Mouse (Mus musculus) embryonic facial prominence, embryonic 13.5 days (tissue): ENCODE data around the gene Znhit3. TPM values are rescaled to one million over a fixed set of nuclear protein-coding genes. Genes with fewer than 3 reads are reported as not detected.
A peak's percentile ranks its signal among the peaks of the same experiment; 100 is the strongest.

Source experiments
- ATAC-seq: fragments of 200-750 bp; cut with Nextera tagmentation; 2 replicates; pipeline ENCODE4 v1.8.0; 2017; ENCODE audit warnings: low read depth; ENCODE audit not compliant: insufficient number of reproducible peaks, insufficient read depth, low FRiP score, low TSS enrichment
- H3K27ac ChIP-seq: fragments of 300-500 bp; sonication (generic); 2 replicates; pipeline ENCODE4 v1.5.1; 2015; ENCODE audit warnings: moderate library complexity, mild to moderate bottlenecking, inconsistent platforms
- H3K27me3 ChIP-seq: fragments of 300-500 bp; sonication (generic); 2 replicates; pipeline ENCODE4 v1.6.1; 2015; ENCODE audit warnings: mild to moderate bottlenecking, inconsistent platforms
- H3K36me3 ChIP-seq: fragments of 300-500 bp; sonication (generic); 2 replicates; pipeline ENCODE4 v1.6.1; 2015; ENCODE audit warnings: mild to moderate bottlenecking, inconsistent platforms
- H3K4me1 ChIP-seq: fragments of 300-500 bp; sonication (generic); 2 replicates; pipeline ENCODE4 v1.6.1; 2015; ENCODE audit warnings: inconsistent platforms
- H3K4me2 ChIP-seq: fragments of 300-500 bp; sonication (generic); 2 replicates; pipeline ENCODE4 v1.6.1; 2015; ENCODE audit warnings: moderate library complexity, mild to moderate bottlenecking, inconsistent platforms
- H3K4me3 ChIP-seq: fragments of 300-500 bp; sonication (generic); 2 replicates; pipeline ENCODE4 v1.5.1; 2015; ENCODE audit warnings: mild to moderate bottlenecking, inconsistent platforms
- H3K9ac ChIP-seq: fragments of 300-500 bp; sonication (generic); 2 replicates; pipeline ENCODE4 v1.6.1; 2015; ENCODE audit warnings: mild to moderate bottlenecking, inconsistent platforms
- H3K9me3 ChIP-seq: fragments of 300-500 bp; sonication (generic); 2 replicates; pipeline ENCODE4 v1.6.1; 2016; ENCODE audit warnings: inconsistent platforms
- WGBS: fragments of 180-500 bp; shearing (Covaris S2); methylation state at CpG from one replicate; pipeline ENCODE4 v1.1.7; 2015; ENCODE audit warnings: mixed read lengths; 5-methylcytosine and 5-hydroxymethylcytosine counted together
- polyA plus RNA-seq: library from polyadenylated mRNA; unstranded; fragments of >200 nt; fragmentation: Nextera tagmentation; extraction: Ambion mirVana; gene quantifications from 2 replicates; pipeline ENCODE4 v1.2.1, GENCODE M21; 2015

Znhit3 gene
- polyA plus RNA-seq, 1 experiment from 2014 or later, result 69.0 TPM

DNA sequence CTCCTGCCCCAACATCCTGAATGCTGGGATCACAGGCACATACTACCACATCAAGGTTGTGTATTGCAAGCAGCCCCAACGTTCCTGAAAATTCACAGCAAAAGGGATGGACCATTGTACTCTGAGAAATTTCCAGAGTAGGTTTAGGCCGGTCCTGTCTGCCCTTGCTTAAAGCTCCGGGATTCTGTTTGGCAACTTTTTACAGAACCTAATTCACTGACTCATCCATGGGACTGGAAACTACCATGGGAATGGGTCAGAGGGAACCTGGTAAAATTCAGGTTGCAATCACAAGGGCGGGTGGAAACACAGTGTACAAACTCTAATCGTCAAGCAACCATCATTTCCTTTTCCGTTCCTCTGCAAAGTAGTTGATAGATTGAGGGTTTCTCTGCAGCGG, 3.8 kb upstream of the Znhit3 start:
- H3K27me3 ChIP-seq, result no peaks in the 10 kb centered on the region
- ATAC-seq, result no peak
- peaks cover 17% of the 10 kb centered on the region for H3K4me1 ChIP-seq
- H3K9me3 ChIP-seq, result no peaks in the 10 kb centered on the region
- H3K4me2 ChIP-seq, result no peak overlapping the region
- no peak overlapping the region for H3K9ac ChIP-seq
- no peaks in the 10 kb centered on the region for H3K36me3 ChIP-seq
- no peak overlapping the region for H3K4me3 ChIP-seq
- H3K27ac ChIP-seq, result no peak overlapping the region
- 76% methylated on average over 7 of the region's 7 CpGs for WGBS

DNA sequence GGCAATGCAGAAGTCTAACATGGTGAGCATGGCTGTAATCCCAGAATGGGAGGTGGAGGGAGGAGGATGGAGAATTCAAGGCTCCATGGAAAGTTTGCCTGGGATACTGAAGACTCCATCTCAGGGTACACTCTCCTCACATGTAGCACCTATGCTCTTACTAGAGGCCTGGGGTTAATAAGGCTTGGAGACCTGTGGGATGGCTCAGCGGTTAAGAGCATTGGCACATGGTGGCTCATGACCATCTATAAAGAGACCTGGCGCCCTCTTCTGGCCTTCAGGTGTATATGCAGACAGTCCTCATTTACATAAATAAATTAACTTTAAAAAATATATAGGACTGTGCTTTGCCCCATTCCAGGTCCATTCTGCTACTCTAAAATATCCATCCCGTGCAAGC, 3.1 kb upstream of the Znhit3 start:
- ATAC-seq, result no peak
- no peak overlapping the region for H3K9ac ChIP-seq
- no peak overlapping the region for H3K4me3 ChIP-seq
- no peak overlapping the region for H3K4me2 ChIP-seq
- no peaks in the 10 kb centered on the region for H3K9me3 ChIP-seq
- 34% methylated on average over 3 of the region's 3 CpGs for WGBS
- peaks cover 4% of the 10 kb centered on the region; the same call in 1 of the 2 replicates for H3K36me3 ChIP-seq
- H3K4me1 ChIP-seq, result peaks cover 24% of the 10 kb centered on the region
- no peaks in the 10 kb centered on the region for H3K27me3 ChIP-seq
- H3K27ac ChIP-seq, result no peak overlapping the region

DNA sequence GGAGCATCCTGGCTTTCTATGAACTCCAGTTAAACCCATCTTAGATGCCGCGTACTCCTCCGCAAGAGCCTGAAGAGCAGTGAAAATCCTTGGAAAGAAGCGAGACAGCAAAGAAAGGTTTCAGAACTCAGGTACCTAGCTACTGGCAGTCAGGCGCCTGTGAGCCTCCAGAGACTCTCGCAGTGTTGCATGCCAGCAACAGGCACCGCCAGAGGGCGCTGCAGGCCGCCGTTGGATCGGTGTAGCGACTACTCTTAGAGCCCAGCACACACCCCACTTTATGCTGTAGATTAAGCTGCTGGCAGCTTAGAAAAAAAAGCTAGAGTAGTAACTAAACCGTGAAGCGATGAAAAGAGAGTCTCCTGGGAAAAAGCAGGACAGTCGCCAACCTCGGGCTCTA, 2.3 kb upstream of the Znhit3 start:
- WGBS, result 4% methylated on average over 16 of the region's 16 CpGs

DNA sequence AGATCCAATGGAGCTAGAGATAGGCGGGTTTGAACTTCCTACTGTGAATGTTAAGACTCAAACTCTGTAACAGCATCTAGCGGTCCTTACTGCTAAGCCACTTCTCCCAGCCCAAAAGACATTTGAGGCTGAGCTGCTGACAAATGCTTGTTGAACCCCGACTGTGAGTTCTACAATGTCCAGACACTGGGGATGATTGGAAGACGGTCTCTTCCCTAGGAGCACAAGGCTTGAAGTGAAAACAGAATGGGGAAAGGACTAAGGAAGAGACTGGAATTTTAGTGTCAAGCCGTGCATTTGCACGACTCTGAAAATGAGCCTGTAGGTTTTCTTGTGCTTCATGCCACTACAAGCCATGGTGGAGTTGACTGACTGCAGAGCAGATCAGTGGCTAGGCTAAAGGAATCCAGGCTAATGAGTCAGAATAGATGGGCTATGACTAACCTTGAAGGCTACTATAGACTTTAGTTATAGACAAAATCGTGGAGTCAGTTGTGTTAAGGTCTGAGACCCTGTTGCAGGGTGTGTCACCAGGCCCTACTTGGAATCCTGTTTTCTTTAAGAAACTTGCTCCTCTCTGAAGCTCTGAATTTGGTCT, 636 bp upstream of the Znhit3 start:
- H3K27ac ChIP-seq, result no peak overlapping the region
- peaks cover 25% of the 10 kb centered on the region for H3K36me3 ChIP-seq
- H3K27me3 ChIP-seq, result no peaks in the 10 kb centered on the region
- no peak for ATAC-seq
- WGBS, result 60% methylated on average over 7 of the region's 7 CpGs
- no peaks in the 10 kb centered on the region for H3K9me3 ChIP-seq
- H3K4me2 ChIP-seq, result peak overlapping the region; percentile 77
- peak overlapping the region; percentile 70 for H3K4me3 ChIP-seq
- peaks cover 26% of the 10 kb centered on the region for H3K4me1 ChIP-seq
- peak overlapping the region; percentile 84 for H3K9ac ChIP-seq

More for the DNA sequence above, 2.3 kb upstream of the Znhit3 start:
- Histone ChIP-seq H3K27me3 (no peaks in the 10 kb centered on the region), H3K4me1 (peaks cover 26% of the 10 kb centered on the region), H3K27ac (no peak overlapping the region), H3K9me3 (no peaks in the 10 kb centered on the region), H3K36me3 (peaks cover 11% of the 10 kb centered on the region), H3K4me3 (no peak overlapping the region), H3K9ac (peak overlapping the region; percentile 58), H3K4me2 (peak overlapping the region; percentile 52)
- no peak; the same call in 1 of the 2 replicates for ATAC-seq

DNA sequence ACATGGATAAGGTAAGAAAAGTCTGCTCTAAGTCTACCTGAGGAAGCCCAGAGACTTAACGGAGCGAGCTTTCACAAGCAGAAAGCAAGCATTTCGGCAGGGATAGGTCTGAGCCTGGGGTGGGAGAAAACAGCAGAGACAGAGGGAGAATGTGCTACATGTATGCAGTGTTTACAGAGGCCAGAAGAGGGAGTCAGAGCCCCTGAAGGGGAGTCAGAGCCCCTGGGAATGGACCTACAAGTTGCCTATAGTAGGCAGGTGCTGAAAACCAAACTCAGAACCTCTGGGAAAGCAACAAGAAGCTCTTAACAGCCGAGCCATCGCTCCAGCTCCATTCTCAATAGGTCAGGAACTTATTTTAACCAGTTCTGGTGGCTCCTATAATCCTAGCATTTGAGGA, 1.5 kb downstream of the Znhit3 start:
- Histone ChIP-seq H3K36me3 (peaks cover 44% of the 10 kb centered on the region), H3K4me2 (peak overlapping the region; percentile 77; the same call in 1 of the 2 replicates), H3K4me1 (peaks cover 26% of the 10 kb centered on the region), H3K9ac (no peak overlapping the region), H3K27me3 (no peaks in the 10 kb centered on the region), H3K4me3 (0 out of 2 replicates have a peak overlapping the region, but pooled peaks have one; percentile 2), H3K27ac (no peak overlapping the region), H3K9me3 (no peaks in the 10 kb centered on the region)
- no peak for ATAC-seq
- 83% methylated on average over 5 of the region's 5 CpGs for WGBS

DNA sequence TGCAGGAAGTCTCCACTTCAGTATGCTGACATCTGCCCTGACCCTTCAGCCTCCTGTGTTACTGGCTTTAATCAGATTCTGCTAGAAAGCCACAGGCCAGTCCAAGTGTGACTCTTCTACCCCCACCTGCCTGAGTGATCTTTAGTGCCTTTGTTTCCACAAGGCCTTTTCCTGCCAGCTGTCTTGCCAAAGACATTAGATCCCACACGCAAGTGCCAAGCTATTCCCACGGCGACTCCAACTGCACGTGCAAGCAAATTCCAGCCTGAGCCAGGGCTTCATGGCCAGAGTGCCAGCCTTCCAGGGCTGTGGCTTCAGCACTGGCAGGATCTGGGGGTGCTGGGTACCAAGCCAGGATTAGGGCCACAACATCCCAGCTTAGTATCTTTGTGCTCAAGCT, 5.8 kb downstream of the Znhit3 start:
- H3K36me3 ChIP-seq, result peaks cover 87% of the 10 kb centered on the region
- no peak overlapping the region for H3K9ac ChIP-seq
- ATAC-seq, result no peak
- H3K9me3 ChIP-seq, result no peaks in the 10 kb centered on the region
- no peaks in the 10 kb centered on the region for H3K27me3 ChIP-seq
- whole genome bisulfite sequencing, result 73% methylated on average over 4 of the region's 4 CpGs
- no peak overlapping the region for H3K4me3 ChIP-seq
- H3K4me2 ChIP-seq, result no peak overlapping the region
- no peak overlapping the region for H3K27ac ChIP-seq
- peaks cover 14% of the 10 kb centered on the region for H3K4me1 ChIP-seq

DNA sequence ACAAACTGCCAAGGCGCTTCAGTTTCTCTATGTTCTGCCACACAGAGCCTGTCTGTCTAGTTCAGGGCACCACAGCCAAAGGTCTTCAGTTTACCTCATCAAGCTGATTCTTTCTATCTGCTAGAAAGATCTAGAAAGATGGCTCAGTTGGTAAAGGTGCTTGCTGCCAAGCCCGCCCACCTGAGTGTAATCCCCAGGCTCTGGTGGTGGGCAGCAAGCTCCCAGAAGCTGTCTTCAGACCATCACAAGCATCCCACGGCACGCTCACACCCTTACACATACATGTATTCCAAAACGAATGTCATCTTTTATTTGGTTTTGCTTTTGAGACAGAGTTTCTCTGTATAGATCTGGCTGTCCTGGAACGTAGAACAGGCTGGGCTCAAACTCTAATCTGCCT, 7.7 kb downstream of the Znhit3 start:
- Histone ChIP-seq H3K9me3 (no peaks in the 10 kb centered on the region), H3K4me1 (no peaks in the 10 kb centered on the region), H3K9ac (no peak overlapping the region), H3K4me3 (no peak overlapping the region), H3K27ac (no peak overlapping the region), H3K36me3 (peaks cover 95% of the 10 kb centered on the region), H3K27me3 (no peaks in the 10 kb centered on the region), H3K4me2 (no peak overlapping the region)
- WGBS, result 88% methylated on average over 6 of the region's 6 CpGs
- ATAC-seq, result no peak

DNA sequence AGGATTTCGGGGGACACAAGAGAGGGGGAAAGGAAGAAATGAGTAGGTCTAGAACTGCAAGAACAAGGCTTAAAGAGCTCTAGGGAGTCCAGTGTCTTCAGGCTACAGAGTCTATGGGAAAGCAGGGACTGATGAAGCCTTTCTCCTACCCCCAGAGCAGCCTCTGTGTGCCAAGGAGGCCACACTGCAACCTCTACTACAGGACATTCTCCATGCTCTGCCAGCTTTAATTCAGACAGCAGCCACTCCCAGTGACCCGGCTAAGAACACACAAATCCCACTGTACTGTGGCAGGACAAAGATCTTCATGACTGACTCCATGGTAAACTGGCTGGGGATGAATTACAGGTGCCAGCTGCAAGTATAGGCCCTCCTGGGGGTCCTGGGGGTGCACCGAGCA, 9.1 kb downstream of the Znhit3 start:
- Histone ChIP-seq H3K9ac (no peak overlapping the region), H3K27ac (no peak overlapping the region), H3K4me3 (no peak overlapping the region), H3K27me3 (no peaks in the 10 kb centered on the region), H3K36me3 (peaks cover 97% of the 10 kb centered on the region), H3K4me1 (no peaks in the 10 kb centered on the region), H3K9me3 (no peaks in the 10 kb centered on the region), H3K4me2 (no peak overlapping the region)
- ATAC-seq, result no peak
- WGBS, result 72% methylated on average over 3 of the region's 3 CpGs

DNA sequence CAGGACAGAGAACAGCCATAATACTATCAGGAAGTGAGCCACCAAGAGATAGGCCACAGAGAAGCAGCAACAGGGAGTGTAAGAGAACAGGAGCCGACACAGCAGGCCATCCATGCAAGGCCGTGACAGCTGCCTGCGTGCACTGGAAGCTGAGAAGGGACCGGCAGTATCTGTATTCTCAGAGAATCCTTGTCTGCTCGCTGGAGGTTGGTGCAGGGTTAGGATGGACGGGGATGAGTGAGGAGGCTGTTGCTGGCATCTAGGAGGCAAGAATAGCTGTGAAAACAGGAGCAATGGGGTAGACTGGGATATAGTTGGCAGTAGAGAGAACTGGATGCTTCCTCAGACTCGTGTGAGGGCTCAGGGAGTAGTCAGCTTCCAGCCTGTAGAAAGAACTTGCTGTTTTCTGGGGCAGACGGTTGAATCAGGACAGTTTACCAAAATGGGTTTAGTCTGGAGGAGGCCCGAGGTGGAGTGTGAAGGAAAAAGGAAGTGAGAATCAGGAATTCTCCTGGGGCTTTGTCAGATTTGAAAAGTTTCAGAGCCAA, 11.5 kb downstream of the Znhit3 start:
- Histone ChIP-seq H3K4me1 (no peaks in the 10 kb centered on the region), H3K36me3 (peaks cover 99% of the 10 kb centered on the region), H3K9me3 (no peaks in the 10 kb centered on the region), H3K27me3 (no peaks in the 10 kb centered on the region), H3K27ac (no peak overlapping the region), H3K4me3 (no peak overlapping the region), H3K4me2 (no peak overlapping the region), H3K9ac (no peak overlapping the region)
- WGBS, result 74% methylated on average over 9 of the region's 9 CpGs
- ATAC-seq, result no peak

DNA sequence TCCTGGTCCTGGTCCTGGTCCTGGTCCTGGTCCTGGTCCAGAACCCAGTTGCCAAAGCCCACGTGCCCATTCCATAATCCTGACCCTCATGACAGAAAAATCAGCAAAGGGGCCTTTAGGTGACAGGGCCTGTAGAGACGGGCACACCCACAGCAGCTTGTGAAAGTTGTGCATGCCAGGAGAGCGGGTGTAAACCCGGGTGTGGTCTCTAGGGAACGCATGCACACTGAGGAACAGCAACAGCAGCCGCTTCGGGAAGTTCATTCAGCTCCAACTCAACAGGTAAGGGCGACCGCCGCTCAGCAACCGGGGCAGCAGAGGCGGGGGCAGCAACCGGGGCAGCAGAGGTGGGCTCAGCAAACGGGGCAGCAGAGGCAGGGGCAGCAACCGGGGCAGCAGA, 23.1 kb downstream of the Znhit3 start:
- peaks cover 84% of the 10 kb centered on the region for H3K36me3 ChIP-seq
- WGBS, result 89% methylated on average over 15 of the region's 15 CpGs
- ATAC-seq, result no peak

DNA sequence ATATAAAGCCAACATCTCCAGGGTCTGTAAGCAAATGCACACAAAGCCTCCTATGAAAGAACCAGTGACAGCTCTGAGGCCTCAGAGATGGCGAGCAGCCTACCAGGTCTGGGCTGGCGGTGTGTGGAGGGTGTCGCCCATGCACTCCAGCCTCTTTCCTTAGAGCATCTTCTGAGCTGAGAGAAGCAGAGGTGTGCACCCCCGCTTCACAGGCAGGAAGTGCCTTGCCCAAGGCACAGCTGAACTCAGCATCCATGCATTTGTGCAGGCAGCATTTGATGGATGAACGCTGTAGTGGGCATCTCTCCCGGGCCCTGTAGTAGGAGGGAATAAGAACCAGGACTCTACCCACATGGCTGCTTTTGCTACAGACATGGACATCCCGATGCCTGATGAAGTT, 24.5 kb downstream of the Znhit3 start:
- Histone ChIP-seq H3K4me1 (no peaks in the 10 kb centered on the region), H3K9me3 (no peaks in the 10 kb centered on the region), H3K4me2 (no peak overlapping the region), H3K9ac (no peak overlapping the region), H3K36me3 (peaks cover 76% of the 10 kb centered on the region), H3K27ac (no peak overlapping the region), H3K27me3 (no peaks in the 10 kb centered on the region), H3K4me3 (no peak overlapping the region)
- no peak for ATAC-seq
- WGBS, result 91% methylated on average over 7 of the region's 7 CpGs

More for the DNA sequence above, 23.1 kb downstream of the Znhit3 start:
- Histone ChIP-seq H3K27me3 (no peaks in the 10 kb centered on the region), H3K27ac (no peak overlapping the region), H3K9me3 (no peaks in the 10 kb centered on the region), H3K4me1 (no peaks in the 10 kb centered on the region), H3K4me3 (no peak overlapping the region), H3K9ac (no peak overlapping the region), H3K4me2 (no peak overlapping the region)

DNA sequence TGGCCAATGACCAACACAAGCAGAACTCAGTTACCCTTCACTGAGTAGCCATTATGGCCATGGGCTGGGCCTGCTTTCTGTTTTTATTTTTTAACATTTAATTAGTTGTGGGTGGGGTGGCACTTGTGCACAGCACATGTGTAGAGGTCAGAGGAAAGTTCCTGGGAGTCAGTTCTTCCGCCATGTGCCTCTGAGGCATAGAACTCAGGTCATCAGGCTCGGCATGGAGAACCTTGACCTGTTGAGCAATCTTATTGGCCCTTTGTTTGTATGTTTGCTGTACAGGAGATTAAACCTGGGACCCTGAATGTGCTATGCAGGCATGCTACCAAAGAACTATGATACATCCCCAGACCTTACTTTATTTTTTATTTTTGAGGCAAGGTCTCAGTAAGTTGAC, 26.7 kb downstream of the Znhit3 start:
- H3K4me3 ChIP-seq, result no peak overlapping the region

More for the DNA sequence above, 26.7 kb downstream of the Znhit3 start:
- H3K4me2 ChIP-seq, result no peak overlapping the region
- H3K4me1 ChIP-seq, result no peaks in the 10 kb centered on the region
- no peak for ATAC-seq
- H3K9me3 ChIP-seq, result no peaks in the 10 kb centered on the region
- WGBS, result 86% methylated on average over 2 of the region's 2 CpGs
- H3K27me3 ChIP-seq, result no peaks in the 10 kb centered on the region
- H3K27ac ChIP-seq, result no peak overlapping the region
- H3K36me3 ChIP-seq, result peaks cover 73% of the 10 kb centered on the region
- H3K9ac ChIP-seq, result no peak overlapping the region
